Mouse (Mus musculus) heart, adult 8-10 months (tissue): ENCODE measurements around the gene Aifm1. TPM values are rescaled to one million over a fixed set of nuclear protein-coding genes. Genes with fewer than 3 reads are reported as not detected.

Experiments
- total RNA-seq, 4 experiments: library from RNA; stranded (reverse); gene quantifications; 2 replicates each; pipeline ENCODE4 v1.2.4; 2022

Gene Aifm1
- total RNA-seq, 4 experiments from 2014 or later: 88.6 to 105 (median 94.1) TPM

Other genes with a start within 250 kb of the Aifm1 start
- 1 to 10 TPM; 4.9 to 6.1 (median 5.5) TPM for gene Bcorl1, start 172.2 kb downstream of the Aifm1 start, total RNA-seq
- 1 to 10 TPM; 3.4 to 6.1 (median 4.2) TPM for gene Elf4, start 50.4 kb downstream of the Aifm1 start, total RNA-seq
- gene Rab33a, start 5.7 kb upstream of the Aifm1 start, total RNA-seq: under 1 TPM in 3 of 4 experiments, not detected in 1; 0.28 to 0.40 (median 0.31) TPM
- gene Zfp280c, start 80.9 kb upstream of the Aifm1 start, total RNA-seq: 1 to 10 TPM; 3.4 to 6.0 (median 5.3) TPM
- gene Slc25a14, start 109.8 kb upstream of the Aifm1 start, total RNA-seq: 1 to 10 TPM; 1.4 to 2.8 (median 2.2) TPM
- not detected for gene Gpr119, start 160.9 kb upstream of the Aifm1 start, total RNA-seq
- gene Rbmx2, start 181.4 kb upstream of the Aifm1 start, total RNA-seq: 1 to 10 TPM; 1.7 to 2.4 (median 1.9) TPM